Mouse (Mus musculus) B cell, adult (primary cell): ENCODE data around the gene Gja6. TPM values are rescaled to one million over a fixed set of nuclear protein-coding genes. Genes with fewer than 3 reads are reported as not detected.

Experiments used
- total RNA-seq: library from RNA; stranded (reverse); gene quantifications from 4 replicates; pipeline ENCODE4 v1.2.4, GENCODE M21; 2023; ENCODE audit not compliant: inconsistent age

The Gja6 gene
- total RNA-seq = 0.33 to 0.45 TPM in 2 of 4 replicates, not detected in the others

DNA sequence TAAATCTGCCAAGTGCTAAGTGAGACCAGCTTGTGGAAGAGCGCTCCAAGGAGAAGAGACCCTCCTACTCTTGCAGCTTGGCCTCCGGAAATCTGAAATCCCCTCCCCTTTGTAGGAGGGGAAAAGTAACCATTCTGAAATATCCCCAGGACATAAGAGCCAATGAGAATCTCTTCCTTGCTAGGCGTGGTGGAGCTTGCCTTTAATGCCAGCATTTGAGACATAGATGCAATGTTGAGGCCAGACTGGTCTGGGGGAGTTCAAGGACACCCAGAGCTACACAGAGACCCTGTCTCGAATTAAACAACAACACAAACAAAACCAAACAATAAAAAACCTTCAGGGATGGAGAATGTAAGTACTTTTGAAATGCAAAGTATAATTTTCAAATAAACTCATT is at the start of gene Gja6:
Gene Gja6, minus strand, starts transcription at position 101 of the 400 bp plus-strand sequence.

Other genes starting within 250 kb of the Gja6 start
- gene Ppef1, start 171.3 kb downstream of the Gja6 start, total RNA-seq = not detected in 4 replicates
- gene Rs1, start 139.0 kb downstream of the Gja6 start, total RNA-seq = not detected in 4 replicates
- gene Cdkl5, start 87.7 kb upstream of the Gja6 start, total RNA-seq = 1.4 to 3.0 TPM (median 2.3 TPM) in 4 replicates
- gene Scml2, start 210.1 kb upstream of the Gja6 start, total RNA-seq = 0.19 to 0.57 TPM (median 0.28 TPM) in 4 replicates